8 mouse cellular contexts compared by ENCODE assay signal in genomic region chr3:104512424-104512748, GRCm38 (mm10). TPM values are rescaled to one million over a fixed set of nuclear protein-coding genes. Genes with fewer than 3 reads are reported as not detected.
A peak's percentile ranks its signal among the peaks of the same experiment; 100 is the strongest.
DNase-seq lines count a peak whose midpoint lies in the region; ATAC-seq and TF ChIP-seq lines count a peak whose summit lies in the region.

No protein-coding gene starts in this region.

- whole genome bisulfite sequencing in kidney, adult 2 months, result 29% methylated on average over 5 of the region's 5 CpGs
- WGBS in hindbrain, embryonic 13.5 days, result 26% methylated on average over 5 of the region's 5 CpGs
- 24% methylated on average over 5 of the region's 5 CpGs for WGBS in midbrain, embryonic 13.5 days

- no peaks in the 10 kb centered on the region for H3K27me3 ChIP-seq in kidney, adult 2 months (replicated peaks; ENCODE audit: control insufficient read depth, insufficient read depth, low read length)
- no peaks in the 10 kb centered on the region for H3K27me3 ChIP-seq in hindbrain, embryonic 13.5 days
- 0 out of 2 replicates have a peak, but pooled peaks cover 4% of the 10 kb centered on the region for H3K27me3 ChIP-seq in midbrain, embryonic 13.5 days

- DNase-seq in kidney, adult 2 months, result no peak
- no peak for DNase-seq in kidney, postnatal 25 days
- no peak for DNase-seq in spleen, postnatal 10 days (ENCODE audit: low spot score in 2 of 2)
- no peak for DNase-seq in yolk sac, embryonic 10.5 days (ENCODE audit: low spot score)
- no peak for DNase-seq in layer of hippocampus, postnatal 10 days (ENCODE audit: low spot score in 2 of 2)

- H3K36me3 ChIP-seq in kidney, adult 2 months (ENCODE audit: control insufficient read depth, insufficient read depth, low read length), result no peaks in the 10 kb centered on the region
- H3K36me3 ChIP-seq in hindbrain, embryonic 13.5 days, result no peaks in the 10 kb centered on the region
- no peaks in the 10 kb centered on the region for H3K36me3 ChIP-seq in midbrain, embryonic 13.5 days

- ATAC-seq in hindbrain, embryonic 13.5 days (ENCODE audit: low FRiP score), result no peak
- ATAC-seq in midbrain, embryonic 13.5 days, result no peak

- no peak for TF ChIP-seq POLR2A in kidney, adult 2 months (IDR thresholded peaks at IDR 0.05; ENCODE audit: low read depth, low read length)
- TF ChIP-seq POLR2A in bone marrow macrophage, adult 2 months (IDR thresholded peaks at IDR 0.05; ENCODE audit: borderline replicate concordance, low read depth, low read length), result no peak

- H3K9me3 ChIP-seq in hindbrain, embryonic 13.5 days, result no peaks in the 10 kb centered on the region
- no peaks in the 10 kb centered on the region for H3K9me3 ChIP-seq in midbrain, embryonic 13.5 days

- H3K4me1 ChIP-seq in kidney, adult 2 months (ENCODE audit: control insufficient read depth, insufficient read depth, low read length), result peaks cover 8% of the 10 kb centered on the region
- peaks cover 7% of the 10 kb centered on the region; the same call in 1 of the 2 replicates for H3K4me1 ChIP-seq in bone marrow macrophage, adult 2 months (ENCODE audit: control insufficient read depth, insufficient read depth, low read length)
- H3K4me1 ChIP-seq in hindbrain, embryonic 13.5 days (replicated peaks), result peaks cover 28% of the 10 kb centered on the region
- peaks cover 30% of the 10 kb centered on the region for H3K4me1 ChIP-seq in midbrain, embryonic 13.5 days (replicated peaks)

- TF ChIP-seq CTCF in kidney, adult 2 months (conservative IDR thresholded peaks at IDR 0.05; ENCODE audit: insufficient read depth, insufficient read length, low read depth, low read length), result no peak
- TF ChIP-seq CTCF in bone marrow macrophage, adult 2 months (IDR thresholded peaks at IDR 0.05; ENCODE audit: low read depth, low read length), result no peak

- peak overlapping the region; percentile 82 for H3K27ac ChIP-seq in kidney, adult 2 months (ENCODE audit: insufficient read depth, low read depth, low read length)
- H3K27ac ChIP-seq in bone marrow macrophage, adult 2 months (ENCODE audit: insufficient read depth, low read depth, low read length), result peak overlapping the region; percentile 58
- H3K27ac ChIP-seq in hindbrain, embryonic 13.5 days, result peak overlapping the region; percentile 99
- peak overlapping the region; percentile 98 for H3K27ac ChIP-seq in midbrain, embryonic 13.5 days

- H3K4me3 ChIP-seq in kidney, adult 2 months (ENCODE audit: insufficient read depth, low read depth, low read length), result peak overlapping the region; percentile 93
- peak overlapping the region; percentile 67 for H3K4me3 ChIP-seq in bone marrow macrophage, adult 2 months (ENCODE audit: insufficient read depth, low read length)
- peak overlapping the region; percentile 85 for H3K4me3 ChIP-seq in hindbrain, embryonic 13.5 days
- H3K4me3 ChIP-seq in midbrain, embryonic 13.5 days (replicated peaks), result peak overlapping the region; percentile 84

- H3K9ac ChIP-seq in hindbrain, embryonic 13.5 days, result peak overlapping the region; percentile 65
- peak overlapping the region; percentile 45; the same call in 1 of the 2 replicates for H3K9ac ChIP-seq in midbrain, embryonic 13.5 days (replicated peaks)

- peak overlapping the region; percentile 60 for H3K4me2 ChIP-seq in hindbrain, embryonic 13.5 days
- peak overlapping the region; percentile 57 for H3K4me2 ChIP-seq in midbrain, embryonic 13.5 days (replicated peaks)

RNA-seq across cellular contexts. Expression of gene Lrig2, which starts 0.7 kb away (rescaled TPM):
- 4.6 and 4.8 TPM in 2 replicates for polyA plus RNA-seq in kidney, adult 2 months (2012; rRNA removed)
- 9.2 and 12.7 TPM in 2 replicates for polyA plus RNA-seq in bone marrow macrophage, adult 2 months (2012; ENCODE audit: insufficient read depth, insufficient read length, missing spikeins)
- 27.1 and 30.5 TPM in 2 replicates for polyA plus RNA-seq in hindbrain, embryonic 13.5 days (2015; fragmentation: Nextera tagmentation; extraction: Ambion mirVana)
- polyA plus RNA-seq in midbrain, embryonic 13.5 days (2015; fragmentation: Nextera tagmentation; extraction: Ambion mirVana), result 30.9 and 33.0 TPM in 2 replicates
- 10 to 100 TPM; 30.4 to 31.8 TPM for total RNA-seq in layer of hippocampus, postnatal 10 days (2021)
